Mouse (Mus musculus): ENCODE measurements around the gene Cracr2a.
"Not testable (repeated sequence)": the region's sequence is repeated elsewhere in the genome, so short reads cannot be mapped to it uniquely, and the experiment has no call there.

Cracr2a gene

DNA sequence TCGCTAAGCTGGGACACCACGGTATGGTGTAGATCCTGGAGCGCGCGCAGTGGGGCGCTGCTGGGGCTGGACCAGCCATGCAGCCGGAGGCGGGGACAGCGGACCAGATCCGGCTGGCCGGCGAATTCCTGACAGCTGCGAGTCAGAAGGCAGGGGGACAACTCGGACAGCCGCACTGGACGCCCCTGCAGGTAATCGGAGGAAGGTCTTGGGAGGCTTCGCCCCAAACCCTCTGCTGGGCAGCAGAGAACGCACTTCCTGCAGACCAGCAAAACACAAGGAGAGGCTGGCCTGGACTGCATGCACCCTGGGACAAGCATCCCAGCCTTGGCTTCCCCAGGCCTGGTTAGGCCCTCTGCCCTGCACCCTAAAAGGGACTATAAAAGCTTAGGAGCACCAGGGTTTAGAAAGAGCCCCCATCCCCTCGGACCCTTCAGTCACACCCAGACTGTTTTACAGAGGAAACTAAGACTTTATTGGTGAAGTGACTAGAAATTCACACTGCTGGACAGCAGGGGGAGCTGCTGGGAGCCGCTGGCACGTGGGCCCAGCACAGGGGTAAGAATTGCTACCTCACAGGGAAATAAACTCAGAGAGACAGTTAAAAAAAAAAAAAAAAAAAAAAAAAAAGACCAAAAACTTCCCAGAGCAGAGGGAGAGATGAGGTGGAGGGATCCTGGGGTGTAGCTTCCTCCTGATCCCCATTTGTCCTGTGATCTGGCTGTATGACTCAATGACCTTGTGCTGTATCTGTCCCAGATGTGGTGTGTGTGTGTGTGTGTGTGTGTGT lies at the start of gene Cracr2a:
Gene Cracr2a (plus strand): TSS at position 108 of the 790 bp plus-strand sequence.
- DNase-seq (ENCODE audit: low spot score in 2 of 2), result peak; percentile 77 to 78

- not testable (repeated sequence) for DNase-seq (ENCODE audit: low spot score in 2 of 2)
Measured at GRCm38 (mm10) chr6:127513776-127514175, 47.4 kb upstream of the Cracr2a start.

DNA sequence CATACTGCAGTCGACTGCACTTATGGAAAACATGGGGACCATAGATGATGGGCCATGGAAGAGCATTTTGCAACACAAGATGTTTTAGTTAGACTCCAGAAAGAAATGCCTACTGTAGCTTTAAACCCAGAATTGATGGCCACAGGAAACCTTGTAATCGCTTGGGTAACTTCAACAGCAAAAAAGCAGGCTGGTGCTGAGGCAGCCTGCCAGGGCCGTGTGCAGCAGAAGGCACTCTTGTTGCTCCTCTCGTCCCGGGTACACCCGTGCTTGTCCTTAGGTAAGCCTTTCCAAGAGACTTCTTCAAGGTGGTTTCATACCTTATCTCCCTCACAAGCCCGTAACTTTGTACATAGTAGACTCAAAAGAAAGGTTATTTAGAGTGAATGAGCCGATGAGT lies 40.0 kb upstream of the Cracr2a start:
- DNase-seq (ENCODE audit: low spot score in 2 of 2), result no peak

- no peak for DNase-seq (ENCODE audit: low spot score in 2 of 2)
Measured at GRCm38 (mm10) chr6:127522326-127522725, 38.8 kb upstream of the Cracr2a start.

DNA sequence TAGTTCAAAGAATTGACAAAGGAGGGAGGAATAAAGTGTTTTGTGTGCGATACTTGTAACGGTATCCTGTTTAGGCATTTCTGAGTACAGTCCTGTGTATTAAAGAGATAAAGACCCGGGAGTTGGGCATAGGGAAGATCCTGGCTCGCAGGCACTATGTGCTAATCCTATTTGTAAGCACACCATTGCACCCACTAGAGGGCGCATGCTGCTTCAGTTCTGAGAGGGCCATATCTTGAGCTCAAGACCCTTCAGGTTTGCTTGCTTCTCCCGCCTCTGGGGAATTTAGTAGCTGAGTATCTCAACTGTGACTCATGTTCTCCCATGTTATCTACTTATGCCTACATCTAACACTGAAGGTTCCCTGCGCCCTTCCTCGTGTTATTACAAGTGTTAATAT lies 36.7 kb upstream of the Cracr2a start:
- peak; percentile 38 to 54 for DNase-seq (ENCODE audit: low spot score in 2 of 2)

- DNase-seq (ENCODE audit: low spot score in 2 of 2), result no peak
Measured at GRCm38 (mm10) chr6:127528625-127529024, 32.5 kb upstream of the Cracr2a start.

DNA sequence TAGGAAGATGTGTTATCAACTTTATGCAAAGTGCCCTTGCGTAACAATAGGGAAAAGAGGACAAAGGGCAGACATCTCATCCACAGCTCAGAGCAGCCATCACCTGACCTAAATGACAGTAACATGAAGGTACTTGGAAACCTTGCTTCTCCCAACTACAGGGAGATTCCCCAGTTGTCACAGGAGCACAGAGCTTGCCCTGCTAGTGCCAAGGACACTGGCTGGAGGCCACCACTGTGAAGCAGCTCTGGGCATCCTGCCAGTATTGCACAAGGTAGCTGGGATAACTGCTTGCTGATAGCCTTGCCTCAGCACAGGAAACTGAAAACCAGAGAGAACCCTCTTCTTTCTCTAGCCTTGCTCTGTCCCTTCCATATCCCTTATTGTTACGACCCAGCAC lies 31.7 kb upstream of the Cracr2a start:
- DNase-seq (ENCODE audit: low spot score in 2 of 2), result peak; percentile 56 to 74

DNA sequence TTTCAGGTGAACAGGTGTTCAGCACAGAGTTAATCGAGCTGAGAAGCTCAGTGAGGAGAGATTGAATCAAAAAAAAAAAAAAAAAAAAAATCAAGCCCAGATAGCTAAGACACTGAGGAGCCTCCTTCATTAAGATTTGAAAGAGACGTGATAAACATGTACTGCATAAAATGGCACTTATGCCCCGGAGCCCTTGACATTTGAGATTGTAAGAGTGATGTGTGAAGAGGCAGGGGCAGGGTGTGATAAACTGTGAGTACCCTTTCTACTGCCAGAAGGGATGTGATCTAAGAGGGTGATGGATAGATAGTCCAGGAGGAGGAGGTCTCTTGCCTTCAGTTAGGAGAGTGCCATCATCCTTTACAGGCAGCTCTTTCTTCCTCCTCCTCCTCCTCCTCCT lies 30.9 kb upstream of the Cracr2a start:
- DNase-seq (ENCODE audit: low spot score in 2 of 2), result no peak

DNA sequence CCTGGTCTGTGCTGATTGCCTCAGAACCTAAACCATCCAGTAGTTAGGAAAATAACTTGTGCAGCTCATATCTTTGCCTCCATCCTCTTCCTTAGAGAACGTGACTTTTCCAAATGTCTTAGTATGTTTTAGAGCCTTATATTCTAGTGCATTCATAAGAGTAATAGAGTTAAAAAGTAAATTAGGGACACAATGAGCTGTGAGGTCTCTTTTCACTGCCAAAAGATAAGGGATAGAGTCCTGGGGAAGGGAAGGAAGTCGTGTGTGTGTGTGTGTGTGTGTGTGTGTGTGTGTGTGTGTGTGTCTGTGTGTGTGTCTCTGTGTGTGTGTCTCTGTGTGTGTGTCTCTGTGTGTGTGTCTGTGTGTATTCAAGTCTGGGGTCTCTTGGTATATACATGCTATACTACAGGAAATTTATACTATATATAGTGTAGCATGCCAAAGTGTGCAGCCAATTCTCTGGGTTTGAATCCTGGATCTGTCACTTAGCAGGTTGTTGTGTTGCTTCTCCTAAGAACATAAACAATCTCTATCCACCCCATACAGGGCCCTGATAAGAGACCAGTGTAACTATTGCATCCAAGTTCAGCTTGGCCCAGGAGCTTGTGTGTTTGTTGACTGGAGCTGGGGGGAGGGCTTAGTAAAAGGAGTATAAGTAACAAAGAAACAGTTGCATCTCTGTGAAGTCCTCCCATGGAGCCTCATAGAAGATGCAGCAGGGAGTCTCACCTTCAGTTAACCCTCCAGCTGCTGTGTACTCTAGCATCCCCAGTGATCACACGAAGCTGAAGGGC lies 29.5 kb upstream of the Cracr2a start:
- no peak for DNase-seq (ENCODE audit: low spot score in 2 of 2)

DNA sequence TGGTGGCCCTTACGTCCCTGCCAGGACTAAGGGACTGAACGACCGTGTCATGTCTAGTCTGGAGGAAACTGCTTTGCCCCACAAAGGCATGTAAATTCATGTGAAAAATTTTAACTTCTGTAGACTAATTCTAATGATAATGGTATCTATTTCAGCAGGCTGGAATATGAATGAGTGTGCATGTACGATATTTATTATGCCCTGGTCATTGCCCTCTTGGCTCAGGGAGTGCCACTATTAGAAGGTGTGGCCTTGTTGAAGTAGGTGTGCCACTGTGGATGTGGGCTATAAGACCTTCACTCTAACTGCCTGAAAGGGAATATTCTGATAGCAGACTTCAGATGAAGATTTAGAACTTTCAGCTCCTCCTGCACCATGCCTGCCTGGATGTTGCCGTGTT lies 28.8 kb upstream of the Cracr2a start:
- DNase-seq (ENCODE audit: low spot score in 2 of 2), result peak in 1 of 2 experiments; percentile 52

DNA sequence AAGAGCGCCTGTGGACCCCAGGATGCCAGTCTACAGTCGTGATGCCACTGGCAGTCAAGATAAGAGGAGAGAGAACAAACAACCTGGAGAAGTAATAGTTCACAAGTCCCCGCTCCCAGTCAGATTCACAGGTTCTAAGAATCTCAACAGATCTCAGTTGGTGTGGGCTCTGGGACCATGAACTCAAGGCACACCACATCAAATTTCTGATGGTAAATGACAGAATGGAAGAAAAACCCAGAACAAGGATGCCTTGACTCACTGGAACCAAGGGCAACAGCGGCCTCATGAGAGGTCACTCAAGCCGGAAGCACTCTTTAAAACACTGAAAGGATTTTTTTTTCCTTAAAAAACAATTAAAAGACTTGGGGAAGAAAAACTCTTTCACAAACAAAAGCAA lies 27.4 kb upstream of the Cracr2a start:
- DNase-seq (ENCODE audit: low spot score in 2 of 2), result no peak

GRCm38 (mm10) chr6:127537035-127537434 lies 24.1 kb upstream of the Cracr2a start:
- no peak for DNase-seq (ENCODE audit: low spot score in 2 of 2)

GRCm38 (mm10) chr6:127538118-127538517 lies 23.0 kb upstream of the Cracr2a start:
- DNase-seq (ENCODE audit: low spot score in 2 of 2), result no peak

DNA sequence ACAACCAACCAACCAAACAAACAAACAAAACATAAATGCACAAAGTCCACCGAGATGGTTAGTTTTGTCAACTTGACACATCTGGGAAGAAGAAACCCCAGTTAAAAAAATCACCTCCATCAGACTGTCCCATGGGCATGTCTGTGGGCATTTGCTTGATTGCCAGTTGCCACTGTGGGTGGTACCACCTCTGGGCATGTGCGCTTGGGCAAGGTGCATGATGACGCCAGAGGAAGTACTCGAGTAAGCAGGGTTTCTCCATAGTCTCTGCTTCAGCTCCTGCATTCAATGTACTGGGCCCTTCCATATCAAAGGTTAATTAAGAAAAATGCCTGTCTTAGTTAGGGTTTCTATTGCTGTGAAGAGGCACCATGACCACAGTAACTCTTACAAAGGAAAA lies 21.9 kb upstream of the Cracr2a start:
- DNase-seq (ENCODE audit: low spot score in 2 of 2), result no peak

GRCm38 (mm10) chr6:127539659-127540058 lies 21.5 kb upstream of the Cracr2a start:
- DNase-seq (ENCODE audit: low spot score in 2 of 2), result no peak

GRCm38 (mm10) chr6:127540517-127540916 lies 20.6 kb upstream of the Cracr2a start:
- no peak for DNase-seq (ENCODE audit: low spot score in 2 of 2)

DNA sequence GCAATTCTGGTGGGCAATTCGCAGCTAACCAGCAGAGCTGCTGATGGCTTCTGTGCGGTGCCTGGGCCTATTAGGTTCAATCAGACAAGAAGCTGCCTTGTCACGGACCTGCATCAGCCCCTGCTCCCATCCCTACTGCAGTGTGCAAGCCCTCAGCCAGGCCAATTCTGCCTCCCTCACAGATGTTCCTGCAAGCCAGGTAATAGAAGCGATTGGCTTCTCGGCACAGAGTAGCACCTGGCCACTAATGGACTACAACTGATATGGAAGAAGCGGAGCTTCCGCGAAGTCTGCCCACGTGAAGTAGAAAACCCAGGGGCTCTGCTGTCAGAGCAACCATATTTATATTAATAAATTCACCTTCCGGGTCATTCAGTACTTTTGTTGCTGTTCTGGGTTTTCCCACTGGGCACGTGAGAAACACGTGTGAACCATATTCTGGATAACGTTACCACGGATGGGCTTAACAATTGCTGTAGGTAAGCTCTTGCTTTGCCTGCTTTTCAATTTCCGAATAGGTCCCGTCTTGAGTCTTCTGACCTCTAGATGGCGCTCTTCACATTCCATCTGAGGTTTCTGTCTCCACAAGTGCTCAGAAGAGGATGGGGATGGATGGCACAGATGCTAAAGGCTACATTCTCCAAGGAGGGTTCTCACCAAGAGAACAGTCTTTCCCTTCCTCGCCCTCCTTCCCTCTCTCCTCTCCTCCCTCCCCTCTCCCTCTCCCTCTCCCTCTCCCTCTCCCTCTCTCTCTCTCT lies 19.3 kb upstream of the Cracr2a start:
- DNase-seq (ENCODE audit: low spot score in 2 of 2), result peak; percentile 32 to 47

- no peak for DNase-seq (ENCODE audit: low spot score in 2 of 2)
Measured at GRCm38 (mm10) chr6:127546676-127547075, 14.5 kb upstream of the Cracr2a start.

- no peak for DNase-seq (ENCODE audit: low spot score in 2 of 2)
Measured at GRCm38 (mm10) chr6:127552940-127553339, 8.2 kb upstream of the Cracr2a start.

- no peak for DNase-seq (ENCODE audit: low spot score in 2 of 2)
Measured at GRCm38 (mm10) chr6:127555553-127555952, 5.6 kb upstream of the Cracr2a start.

GRCm38 (mm10) chr6:127560872-127561230 lies 287 bp upstream of the Cracr2a start:
- no peak for DNase-seq (ENCODE audit: low spot score in 2 of 2)

GRCm38 (mm10) chr6:127563511-127563910 lies 2.4 kb downstream of the Cracr2a start:
- DNase-seq (ENCODE audit: low spot score in 2 of 2), result no peak

Measured in spleen, postnatal 36 days (tissue).